15 mouse cellular contexts compared by ENCODE assay signal in genomic region chr4:107432717-107433116, GRCm38 (mm10). TPM values are rescaled to one million over a fixed set of nuclear protein-coding genes. Genes with fewer than 3 reads are reported as not detected.
A peak's percentile ranks its signal among the peaks of the same experiment; 100 is the strongest.
DNase-seq lines count a peak whose midpoint lies in the region; ATAC-seq and TF ChIP-seq lines count a peak whose summit lies in the region.
"Had no signal": no experiment of that assay in that cellular context is flagged by ENCODE, and none has a peak within 500 bp of the region (broad histone marks: within the 10 kb centered on the region; RNA-seq: fewer than 3 reads in every experiment).

No protein-coding gene starts in this region.

- no peak overlapping the region for H3K9ac ChIP-seq in heart, adult 2 months (ENCODE audit: low read depth, low read length)
- no peak overlapping the region for H3K9ac ChIP-seq in forebrain, embryonic 15.5 days (replicated peaks)
- H3K9ac ChIP-seq: embryonic facial prominence, embryonic 13.5 days; liver, embryonic 14.5 days had no signal

- 78% methylated on average over 5 of the region's 5 CpGs for WGBS in heart, adult 2 months
- 81% methylated on average over 5 of the region's 5 CpGs for WGBS in forebrain, embryonic 15.5 days

- no peaks in the 10 kb centered on the region for H3K4me1 ChIP-seq in heart, adult 2 months (ENCODE audit: control insufficient read depth, insufficient read depth, low read length)
- peaks cover 16% of the 10 kb centered on the region for H3K4me1 ChIP-seq in forebrain, embryonic 15.5 days

- H3K27me3 ChIP-seq in heart, adult 2 months (ENCODE audit: control insufficient read depth, insufficient read depth, low read length) = peaks cover 5% of the 10 kb centered on the region
- peaks cover 35% of the 10 kb centered on the region for H3K27me3 ChIP-seq in forebrain, embryonic 15.5 days

- TF ChIP-seq EP300 in heart, adult 2 months (IDR thresholded peaks at IDR 0.05; ENCODE audit: insufficient read depth, low read depth, low read length) = no peak

- TF ChIP-seq POLR2A in heart, adult 2 months (IDR thresholded peaks at IDR 0.05; ENCODE audit: insufficient read depth, low read depth, low read length) = no peak

- no peak overlapping the region for H3K4me3 ChIP-seq in heart, adult 2 months
- H3K4me3 ChIP-seq in forebrain, embryonic 15.5 days = no peak overlapping the region
- H3K4me3 ChIP-seq: hindbrain, embryonic 10.5 days; megakaryocyte, embryonic 14.5 days had no signal

- H3K9me3 ChIP-seq in forebrain, embryonic 15.5 days = no peaks in the 10 kb centered on the region
- H3K9me3 ChIP-seq: embryonic facial prominence, embryonic 13.5 days; hindbrain, embryonic 10.5 days had no signal

- no peak for TF ChIP-seq CTCF in heart, adult 2 months (IDR thresholded peaks at IDR 0.05)

- H3K79me2 ChIP-seq in heart, adult 2 months (replicated peaks; ENCODE audit: control insufficient read depth, insufficient read depth, low read length) = no peaks in the 10 kb centered on the region

- intact Hi-C loops in heart, adult 2 months (cut with DNase I) = no loop called here
- intact Hi-C loops in left cerebral cortex, postnatal 36 days (cut with DNase I) = no loop called here

- DNase-seq in heart, adult 18-20 months = peak; percentile 13 to 14
- no peak for DNase-seq in heart, adult 2 months
- peak; percentile 40 for DNase-seq in lung, postnatal 10 days
- no peak for DNase-seq in lung, postnatal 25 days (ENCODE audit: low spot score)
- DNase-seq in adrenal gland, postnatal 25 days = peak; percentile 62
- peak; percentile 36 to 43 for DNase-seq in left cerebral cortex, postnatal 36 days (ENCODE audit: low spot score in 2 of 2)
- DNase-seq: cerebellum, postnatal 10 days; kidney, adult 11 months; thymus, postnatal 25 days had no signal

- H3K4me2 ChIP-seq in forebrain, embryonic 15.5 days (replicated peaks) = no peak overlapping the region

- H3K36me3 ChIP-seq in heart, adult 2 months (ENCODE audit: control insufficient read depth, insufficient read depth, low read length) = no peaks in the 10 kb centered on the region
- H3K36me3 ChIP-seq in forebrain, embryonic 15.5 days = no peaks in the 10 kb centered on the region
- H3K36me3 ChIP-seq: embryonic facial prominence, embryonic 13.5 days; hindbrain, embryonic 10.5 days had no signal

- no peak overlapping the region for H3K27ac ChIP-seq in heart, adult 2 months
- no peak overlapping the region for H3K27ac ChIP-seq in forebrain, embryonic 15.5 days (replicated peaks)
- H3K27ac ChIP-seq: embryonic facial prominence, embryonic 13.5 days; hindbrain, embryonic 10.5 days; liver, embryonic 14.5 days had no signal

- no peak for ATAC-seq in megakaryocyte, adult 5-6 weeks (ENCODE audit: poor library complexity, severe bottlenecking)
- no peak for ATAC-seq in forebrain, embryonic 15.5 days (replicated peaks)

RNA-seq across cellular contexts. Expression of gene Glis1, which starts 1.7 kb away (rescaled TPM):
- under 1 TPM; 0.15 to 0.25 TPM for total RNA-seq in heart, adult 18-20 months (2021)
- under 1 TPM; 0.30 to 0.52 TPM for total RNA-seq in heart, adult 2 months (2021)
- 0.18 and 0.29 TPM in 2 replicates for polyA plus RNA-seq in heart, adult 2 months (2012; rRNA removed)
- 0.79 TPM in 1 of 2 replicates, not detected in the other for total RNA-seq in adrenal gland, postnatal 25 days (2021)
- 1 to 10 TPM; 1.1 to 1.7 TPM for total RNA-seq in left cerebral cortex, postnatal 36 days (2021)
- total RNA-seq in megakaryocyte, adult 5-6 weeks (2015) = 0.07 and 0.85 TPM in 2 replicates
- 0.04 TPM in 1 of 2 replicates, not detected in the other for total RNA-seq in megakaryocyte, adult 5-6 weeks (2017)
- 0.95 and 1.3 TPM in 2 replicates for polyA plus RNA-seq in forebrain, embryonic 15.5 days (2015; fragmentation: Nextera tagmentation; extraction: Ambion mirVana)

Comparison
In these comparisons a context has a peak if more than half of its experiments do, and no peak if none do; other contexts are left out.
1. DNase-seq: peak in heart, adult 18-20 months (2 of 2), lung, postnatal 10 days (single experiment), adrenal gland, postnatal 25 days (single experiment) and left cerebral cortex, postnatal 36 days (2 of 2); none in heart, adult 2 months (0 of 2) and lung, postnatal 25 days (single experiment).